Mouse (Mus musculus) forebrain, postnatal 0 days (tissue): Measurements from ENCODE around the gene Olfm4. TPM values are rescaled to one million over a fixed set of nuclear protein-coding genes. Genes with fewer than 3 reads are reported as not detected.
A peak's percentile ranks its signal among the peaks of the same experiment; 100 is the strongest.

Source experiments
- ATAC-seq: fragments of 200-750 bp; cut with Nextera tagmentation; 2 replicates; pipeline ENCODE4 v1.8.0; 2017; ENCODE audit warnings: mild to moderate bottlenecking, moderate library complexity
- DNase-seq: peaks from one replicate; pipeline ENCODE4 v3.0.0-alpha.2; 2015
- H3K27ac ChIP-seq: fragments of 300-500 bp; sonication (generic); 2 replicates; pipeline ENCODE4 v1.5.1; 2014; ENCODE audit warnings: low read depth, mild to moderate bottlenecking, antibody characterized with exemption, low read length, moderate library complexity, mixed read lengths
- H3K27me3 ChIP-seq: fragments of 300-500 bp; sonication (generic); 2 replicates; pipeline ENCODE4 v1.6.1; 2014; ENCODE audit warnings: mild to moderate bottlenecking, low read length, mixed read lengths; ENCODE audit not compliant: insufficient read depth
- H3K36me3 ChIP-seq: fragments of 300-500 bp; sonication (generic); 2 replicates; pipeline ENCODE4 v1.6.1; 2014; ENCODE audit warnings: mild to moderate bottlenecking, moderate library complexity; ENCODE audit not compliant: insufficient read depth
- H3K4me1 ChIP-seq: fragments of 300-500 bp; sonication (generic); 2 replicates; pipeline ENCODE4 v1.6.1; 2014; ENCODE audit warnings: antibody characterized with exemption; ENCODE audit not compliant: insufficient read depth
- H3K4me2 ChIP-seq: fragments of 300-500 bp; sonication (generic); 2 replicates; pipeline ENCODE4 v1.6.1; 2014; ENCODE audit warnings: low read depth, mild to moderate bottlenecking, moderate library complexity
- H3K4me3 ChIP-seq: fragments of 300-500 bp; sonication (generic); 2 replicates; pipeline ENCODE4 v1.5.1; 2014; ENCODE audit warnings: low read depth, low read length, mixed read lengths
- H3K9ac ChIP-seq: fragments of 300-500 bp; sonication (generic); 2 replicates; pipeline ENCODE4 v1.6.1; 2014; ENCODE audit warnings: mild to moderate bottlenecking
- H3K9me3 ChIP-seq: fragments of 300-500 bp; sonication (generic); 2 replicates; pipeline ENCODE4 v1.6.1; 2016; ENCODE audit warnings: low read length
- CTCF ChIP-seq: sonication (generic); IDR thresholded peaks from 2 replicates; pipeline ENCODE4 v1.5.1; 2016; ENCODE audit warnings: antibody characterized with exemption, control low read depth, low read depth
- WGBS: fragments of 180-500 bp; shearing (Covaris S2); extraction: QIAGEN DNeasy Blood & Tissue Kit; methylation state at CpG from one replicate; pipeline ENCODE4 v1.1.7; 2014; 5-methylcytosine and 5-hydroxymethylcytosine counted together
- polyA plus RNA-seq: library from polyadenylated mRNA; unstranded; fragments of >200 nt; fragmentation: Nextera tagmentation; extraction: Ambion mirVana; gene quantifications from 2 replicates; pipeline ENCODE4 v1.2.1, GENCODE M21; 2015
- total RNA-seq: library from RNA; depleted of rRNA; stranded (reverse); fragments of >200 nt; gene quantifications from 2 replicates; pipeline ENCODE4 v1.2.3, GENCODE M21; 2014; rRNA removed

The Olfm4 gene
- total and polyA plus RNA-seq, 2 experiments from 2014 or later: 2.3 to 2.5 TPM

- no peak for DNase-seq
- WGBS: 87% methylated on average over 3 of the region's 3 CpGs
- no peaks in the 10 kb centered on the region for H3K27me3 ChIP-seq
- H3K27ac ChIP-seq: no peak overlapping the region
- ATAC-seq: no peak
- TF ChIP-seq CTCF: no peak
- H3K4me1 ChIP-seq: no peaks in the 10 kb centered on the region
- H3K4me2 ChIP-seq: no peak overlapping the region
- H3K36me3 ChIP-seq: no peaks in the 10 kb centered on the region
- no peak overlapping the region for H3K9ac ChIP-seq
- no peak overlapping the region for H3K4me3 ChIP-seq
- no peaks in the 10 kb centered on the region for H3K9me3 ChIP-seq
Observed at GRCm38 (mm10) chr14:80061686-80062085, 77.8 kb downstream of the Olfm4 start.

GRCm38 (mm10) chr14:80062896-80063295, 79.0 kb downstream of the Olfm4 start:
- no peaks in the 10 kb centered on the region for H3K36me3 ChIP-seq
- no peak; the same call in 1 of the 2 replicates for ATAC-seq
- peak; percentile 41 for DNase-seq
- no peaks in the 10 kb centered on the region for H3K4me1 ChIP-seq
- H3K9ac ChIP-seq: no peak overlapping the region
- WGBS: 14% methylated on average over 9 of the region's 9 CpGs
- H3K9me3 ChIP-seq: no peaks in the 10 kb centered on the region
- no peak for TF ChIP-seq CTCF
- no peak overlapping the region for H3K27ac ChIP-seq
- H3K4me2 ChIP-seq: no peak overlapping the region
- H3K27me3 ChIP-seq: no peaks in the 10 kb centered on the region
- no peak overlapping the region for H3K4me3 ChIP-seq

GRCm38 (mm10) chr14:80070580-80070979, 86.7 kb downstream of the Olfm4 start:
- 22% methylated on average over 3 of the region's 3 CpGs for WGBS
- Histone ChIP-seq H3K27ac (no peak overlapping the region), H3K4me3 (no peak overlapping the region), H3K9me3 (no peaks in the 10 kb centered on the region), H3K27me3 (no peaks in the 10 kb centered on the region), H3K4me1 (no peaks in the 10 kb centered on the region), H3K9ac (no peak overlapping the region), H3K36me3 (no peaks in the 10 kb centered on the region), H3K4me2 (no peak overlapping the region)
- no peak for ATAC-seq
- peak; percentile 35 for DNase-seq
- TF ChIP-seq CTCF: no peak

Other genes starting within 250 kb of the Olfm4 start
- 86.4 and 130 TPM in 2 replicates for gene Pcdh8, start 212.8 kb upstream of the Olfm4 start, total RNA-seq
- gene Pcdh8, start 212.8 kb upstream of the Olfm4 start, polyA plus RNA-seq: 41.8 and 51.5 TPM in 2 replicates